Mouse (Mus musculus) MEL (cell line): ENCODE data around the gene Nfe2.

Source experiments
- CTCF ChIP-seq, 3 experiments: IDR thresholded peaks in 2 of 3; conservative IDR thresholded peaks in 1 of 3; 2 replicates each; pipeline ENCODE4 v1.5.1; 2011 to 2012; ENCODE audit warnings: low read length in 3 of 3, low read depth in 2 of 3, mild to moderate bottlenecking in 2 of 3, improper control_type of control experiment in 1 of 3, inconsistent platforms in 1 of 3, mixed read lengths in 1 of 3, moderate library complexity in 1 of 3; ENCODE audit not compliant: control insufficient read depth in 1 of 3, insufficient read depth in 1 of 3, poor library complexity in 1 of 3, severe bottlenecking in 1 of 3
- ELF1 ChIP-seq: IDR thresholded peaks from 2 replicates; pipeline ENCODE4 v1.6.1; 2014; ENCODE audit warnings: low read depth, mild to moderate bottlenecking, inconsistent platforms, low read length, improper control_type of control experiment, moderate library complexity
- EP300 ChIP-seq, 2 experiments: IDR thresholded peaks; 2 replicates each; pipeline ENCODE4 v1.6.1; 2011; ENCODE audit warnings: improper control_type of control experiment in 2 of 2, low read length in 2 of 2, low read depth in 1 of 2, mild to moderate bottlenecking in 1 of 2
- GABPA ChIP-seq: IDR thresholded peaks from 2 replicates; pipeline ENCODE4 v1.6.1; 2012; ENCODE audit warnings: low read depth, mild to moderate bottlenecking, inconsistent platforms, low read length, improper control_type of control experiment, moderate library complexity
- NRF1 ChIP-seq: IDR thresholded peaks from 2 replicates; pipeline ENCODE4 v1.6.1; 2014; ENCODE audit warnings: low read depth, mild to moderate bottlenecking, inconsistent platforms, low read length, improper control_type of control experiment, moderate library complexity; ENCODE audit not compliant: poor library complexity, insufficient read depth, severe bottlenecking
- SMC3 ChIP-seq: IDR thresholded peaks from 2 replicates; pipeline ENCODE4 v1.6.1; 2011; ENCODE audit warnings: low read depth, low read length, improper control_type of control experiment
- TCF12 ChIP-seq: IDR thresholded peaks from 2 replicates; pipeline ENCODE4 v1.6.1; 2014; ENCODE audit warnings: low read depth, mild to moderate bottlenecking, inconsistent platforms, low read length, improper control_type of control experiment, moderate library complexity
- UBTF ChIP-seq: IDR thresholded peaks from 2 replicates; pipeline ENCODE4 v1.6.1; 2012; ENCODE audit warnings: low read depth, mild to moderate bottlenecking, inconsistent platforms, low read length, improper control_type of control experiment, moderate library complexity, borderline replicate concordance; ENCODE audit not compliant: insufficient read depth

DNA sequence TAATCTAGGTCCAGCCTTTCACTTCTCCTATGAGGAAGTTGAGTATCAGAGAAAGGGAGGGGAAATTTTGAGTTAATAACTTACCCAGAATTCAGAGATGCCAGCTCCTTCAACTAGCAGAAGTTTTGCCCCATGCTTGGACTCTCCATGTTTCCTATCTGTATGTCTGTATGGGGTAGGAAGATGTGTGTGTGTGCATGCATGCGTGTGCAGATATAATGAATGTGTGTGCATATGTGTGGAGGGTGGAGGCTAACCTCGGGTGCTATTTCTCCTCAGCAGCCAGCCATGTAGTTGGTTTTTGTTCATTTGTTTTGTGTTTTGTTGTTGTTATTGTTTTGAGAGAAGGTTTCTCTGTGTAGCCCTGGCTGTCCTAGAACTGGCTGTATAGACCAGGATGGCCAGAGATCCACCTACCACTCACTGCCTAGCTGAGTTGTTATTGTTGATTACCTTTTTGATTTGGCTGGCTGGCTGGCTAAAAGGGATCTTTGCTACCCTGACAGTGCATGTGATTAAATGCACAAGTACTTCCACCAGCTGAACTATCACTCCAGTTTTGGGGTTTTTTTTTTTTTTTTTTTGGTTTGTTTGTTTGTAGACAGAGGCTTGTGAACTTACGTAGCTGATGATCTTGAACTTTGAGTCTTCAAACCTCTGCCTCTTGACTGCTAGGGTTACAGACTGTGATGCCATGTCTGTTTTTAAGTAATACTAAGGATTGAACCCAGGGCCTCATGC lies 23.4 kb upstream of the Nfe2 start:
- TF ChIP-seq NRF1 = no peak
- no peak for TF ChIP-seq CTCF (IDR thresholded peaks at IDR 0.05 in 2 of 3, conservative IDR thresholded peaks at IDR 0.05 in 1 of 3; ENCODE audit: control insufficient read depth in 1 of 3, insufficient read depth in 1 of 3, low read depth in 2 of 3, low read length in 3 of 3, poor library complexity in 1 of 3, severe bottlenecking in 1 of 3)
- TF ChIP-seq TCF12 = no peak
- no peak for TF ChIP-seq UBTF
- TF ChIP-seq GABPA = no peak
- no peak for TF ChIP-seq SMC3
- TF ChIP-seq EP300 (IDR thresholded peaks at IDR 0.05; ENCODE audit: low read depth in 1 of 2, low read length in 2 of 2) = 0 out of 4 replicates have a peak, but pooled peaks of 1 of the 2 experiments have one; percentile 7
- no peak for TF ChIP-seq ELF1
